Mouse (Mus musculus): ENCODE data around the gene Cep19.

DNA sequence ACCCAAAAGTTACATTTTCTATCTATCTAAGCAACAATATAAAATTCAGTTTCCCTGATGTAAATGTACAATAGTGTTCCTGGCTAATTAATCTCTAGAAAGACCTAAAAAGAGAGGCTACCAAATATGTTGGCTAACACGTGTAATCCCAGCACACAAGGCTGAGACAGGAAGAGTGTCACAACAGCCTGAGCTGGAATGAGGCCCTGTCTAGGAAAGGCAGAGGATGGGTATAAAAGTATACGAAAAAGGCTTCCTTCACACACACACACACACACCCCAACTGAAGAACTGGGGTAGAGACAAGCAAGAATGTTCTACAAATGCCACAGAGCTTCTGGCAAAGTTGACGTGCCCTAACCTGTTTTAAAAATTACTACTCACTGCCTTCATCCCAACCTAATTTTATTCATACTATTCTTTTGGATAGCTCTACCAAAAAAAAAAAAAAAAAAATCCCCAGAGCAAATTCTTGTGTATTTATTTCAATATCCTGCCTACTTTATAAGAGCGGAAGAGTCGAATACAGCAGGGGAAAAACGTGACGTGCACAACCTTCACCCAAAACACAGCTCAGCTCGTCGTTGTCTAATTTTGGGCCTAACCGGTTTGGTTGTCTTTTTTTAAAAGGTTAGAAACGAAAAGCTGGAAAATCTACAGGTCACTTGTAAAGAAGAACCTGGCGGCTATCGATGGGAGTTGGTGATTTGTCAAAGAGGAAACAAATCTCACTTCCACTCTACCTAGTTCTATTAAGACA lies 21.8 kb upstream of the Cep19 start:
- no peak for TF ChIP-seq CTCF (IDR thresholded peaks at IDR 0.05; ENCODE audit: low read depth)
- TF ChIP-seq EP300 (IDR thresholded peaks at IDR 0.05; ENCODE audit: low read depth): no peak

Measured in heart, postnatal 0 days (tissue).